Mouse (Mus musculus) gastrocnemius, postnatal 25 days (tissue): Measurements from ENCODE around the gene Ccdc136. TPM values are rescaled to one million over a fixed set of nuclear protein-coding genes. Genes with fewer than 3 reads are reported as not detected.

Experiments used
- DNase-seq: peaks from one replicate; pipeline ENCODE4 v3.0.0; 2022
- total RNA-seq, 2 experiments: library from RNA; stranded (reverse); gene quantifications; 1 replicate in 1 of 2; 2 replicates in 1 of 2; pipeline ENCODE4 v1.2.3; 2021

Ccdc136 gene
- total RNA-seq, 2 experiments from 2014 or later = 8.0 to 14.1 TPM

DNA sequence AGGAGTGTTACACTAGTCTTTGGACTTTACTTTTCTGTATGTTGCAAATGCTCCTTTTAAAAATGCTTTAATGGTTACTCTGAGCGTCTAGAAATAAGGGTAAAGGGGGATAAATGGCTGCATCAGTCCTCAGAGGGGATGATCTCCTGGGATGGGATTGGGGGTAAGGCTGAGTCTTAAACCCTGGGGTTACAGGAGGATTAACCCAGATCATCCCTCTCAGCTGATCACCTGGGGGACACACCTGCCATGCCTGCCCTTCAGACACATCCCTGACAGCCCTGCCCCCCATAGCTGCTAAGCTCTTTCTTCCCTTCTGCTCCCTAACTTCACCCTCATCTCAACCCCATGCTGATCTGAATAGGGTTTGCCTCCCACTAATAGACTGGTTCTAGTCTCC, 1.8 kb upstream of the Ccdc136 start:
- DNase-seq = no peak

GRCm38 (mm10) chr6:29396714-29397540, 818 bp downstream of the Ccdc136 start:
- no peak for DNase-seq

DNA sequence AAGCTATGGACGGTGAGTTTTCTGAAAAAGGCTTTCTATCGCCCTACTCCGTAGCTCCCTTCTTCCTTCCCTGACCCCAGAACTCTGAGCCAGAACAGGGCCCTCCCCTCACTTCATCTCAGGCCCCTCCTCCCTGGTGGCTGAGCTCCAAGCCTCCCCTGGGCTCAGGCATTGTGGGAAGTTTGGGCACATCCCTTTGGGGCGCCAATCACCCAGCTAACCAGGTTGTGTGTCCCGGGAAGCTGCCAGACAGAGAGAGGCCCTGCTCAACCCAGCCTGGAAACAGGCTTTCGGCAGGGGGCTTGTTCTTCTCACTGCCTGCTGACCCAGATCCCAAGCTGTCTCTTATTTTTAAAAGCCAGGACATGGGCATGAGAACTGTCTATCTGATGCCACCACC, 1.5 kb downstream of the Ccdc136 start:
- no peak for DNase-seq

GRCm38 (mm10) chr6:29399851-29400250, 3.7 kb downstream of the Ccdc136 start:
- DNase-seq = no peak

DNA sequence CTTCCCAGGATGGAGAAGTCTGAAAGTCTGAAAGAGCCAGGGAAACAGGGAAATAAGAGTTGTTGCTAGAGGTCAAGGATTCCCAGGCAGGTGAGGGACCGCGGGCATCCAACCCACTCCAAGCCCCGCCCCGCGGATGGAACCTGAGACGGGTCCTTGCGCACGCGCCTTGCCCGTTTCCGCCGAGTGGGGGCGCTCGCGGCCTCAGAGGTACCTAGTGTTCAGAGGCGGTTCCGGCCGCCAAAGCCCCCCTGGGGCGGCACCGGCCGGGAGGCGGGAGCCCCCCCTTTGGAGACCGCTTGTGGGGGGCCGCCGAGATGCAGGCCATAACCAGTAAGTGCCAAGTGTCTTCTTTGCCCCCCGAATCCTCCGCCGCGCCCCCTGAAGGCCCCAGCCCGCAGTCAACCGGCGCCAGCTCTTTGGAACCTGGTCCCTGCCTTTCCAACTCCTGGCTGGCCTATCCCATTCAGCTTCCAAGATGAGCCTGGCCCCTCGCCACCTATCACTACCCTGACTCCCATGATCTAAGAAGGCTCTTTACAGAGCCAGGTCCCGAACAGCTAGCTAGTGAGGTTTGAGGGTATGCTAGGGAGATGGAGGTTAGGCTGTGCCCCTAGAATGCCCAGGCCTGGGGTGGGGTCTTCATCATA, 6.7 kb downstream of the Ccdc136 start:
- no peak for DNase-seq

DNA sequence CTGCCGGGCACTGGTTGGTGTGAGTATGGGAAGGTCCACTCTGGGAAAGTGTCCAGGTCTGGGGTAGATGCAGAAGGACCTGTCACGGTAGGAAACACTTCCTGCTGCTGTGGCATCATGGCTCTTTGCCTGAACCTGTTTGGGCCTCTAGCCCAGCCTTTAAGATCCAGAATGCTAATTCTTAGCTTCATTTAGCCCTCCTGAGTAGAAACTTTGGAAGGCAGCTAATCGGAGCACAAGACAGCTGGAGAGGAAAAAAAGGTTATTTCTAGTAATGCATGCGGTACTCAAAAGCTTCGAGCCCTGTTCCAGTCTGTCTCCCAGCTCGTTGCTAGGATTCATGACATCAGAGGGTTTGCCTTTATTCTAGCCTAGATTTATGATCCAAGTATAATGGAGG, 10.3 kb downstream of the Ccdc136 start:
- no peak for DNase-seq

DNA sequence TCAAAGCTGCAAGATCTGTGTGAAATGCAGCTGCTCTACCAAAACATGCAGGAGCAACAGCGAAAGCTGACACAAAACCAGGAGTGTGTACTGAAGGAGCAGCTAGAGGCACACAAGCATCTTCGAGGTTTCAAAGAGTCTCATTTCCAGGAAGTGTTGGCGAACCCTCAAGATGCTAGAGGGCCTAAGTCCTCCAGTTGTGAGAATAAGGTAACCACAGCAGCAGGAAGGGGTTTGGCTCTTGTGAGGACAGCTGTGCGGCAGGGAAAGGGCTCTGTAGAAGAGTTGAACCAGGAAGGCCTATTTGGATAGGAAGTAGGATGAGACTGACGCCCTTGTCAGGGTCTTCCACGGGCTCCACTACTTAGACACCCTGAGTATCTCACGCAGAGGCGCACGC, 19.3 kb downstream of the Ccdc136 start:
- no peak for DNase-seq

- no peak for DNase-seq
Measured at GRCm38 (mm10) chr6:29420596-29420995, 24.5 kb downstream of the Ccdc136 start.

GRCm38 (mm10) chr6:29425118-29425517, 29.0 kb downstream of the Ccdc136 start:
- DNase-seq = no peak

- DNase-seq = no peak
Measured at GRCm38 (mm10) chr6:29426331-29426730, 30.2 kb downstream of the Ccdc136 start.

DNA sequence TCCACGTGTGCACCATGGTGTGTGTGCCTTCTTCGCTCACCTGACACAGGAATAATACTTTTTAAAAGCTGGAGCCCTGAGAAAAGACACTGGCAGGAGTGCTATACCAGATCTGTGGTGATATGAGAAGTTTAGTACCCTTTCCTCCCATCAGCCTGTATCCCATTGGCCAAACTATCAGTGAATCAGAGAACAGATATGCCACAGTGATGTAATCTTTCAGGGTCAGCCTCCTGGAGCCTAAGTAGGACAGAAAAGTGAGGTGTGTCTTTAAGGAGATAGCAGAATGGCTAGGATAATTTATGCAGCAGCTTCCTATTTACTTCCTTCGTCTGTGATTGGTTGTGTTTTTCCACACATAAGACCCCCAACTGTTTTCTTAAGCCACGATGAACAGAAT, 32.1 kb downstream of the Ccdc136 start:
- DNase-seq = no peak

DNA sequence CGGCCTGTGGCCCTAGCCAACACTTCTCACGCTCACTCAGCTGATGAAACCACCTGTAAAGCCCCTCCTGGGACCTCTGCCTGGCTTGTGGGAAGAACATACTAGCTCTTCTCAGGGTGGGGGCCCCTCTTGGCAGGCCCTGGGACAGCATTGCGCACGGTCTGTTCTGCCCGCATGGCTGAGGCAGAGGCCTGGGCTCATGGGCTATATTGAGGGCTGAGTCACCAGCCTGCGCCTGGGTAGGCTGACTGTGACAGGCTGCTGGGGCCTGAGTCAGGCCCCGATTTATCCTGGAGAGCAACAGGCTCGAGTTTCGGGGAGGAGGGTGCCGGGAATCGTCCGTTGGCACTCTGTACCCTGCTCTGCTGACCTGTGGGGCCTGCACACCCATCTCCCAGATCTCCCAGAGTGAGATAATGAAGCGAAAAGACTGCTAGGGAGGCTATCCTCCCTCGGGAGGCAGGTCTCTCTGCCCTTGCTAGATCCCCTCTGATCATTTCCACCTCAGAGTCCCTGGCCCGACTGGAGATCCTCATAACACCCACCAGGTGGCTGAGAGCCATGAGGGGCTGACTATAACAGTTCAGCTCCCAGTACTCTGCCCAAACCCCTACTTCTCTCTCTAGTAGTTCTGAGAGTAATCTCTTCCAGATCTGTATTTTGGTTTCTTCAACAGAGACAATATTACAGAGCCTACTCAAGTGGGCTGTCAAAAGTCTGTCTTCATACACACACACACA, 34.7 kb downstream of the Ccdc136 start:
- DNase-seq = peak; percentile 83

DNA sequence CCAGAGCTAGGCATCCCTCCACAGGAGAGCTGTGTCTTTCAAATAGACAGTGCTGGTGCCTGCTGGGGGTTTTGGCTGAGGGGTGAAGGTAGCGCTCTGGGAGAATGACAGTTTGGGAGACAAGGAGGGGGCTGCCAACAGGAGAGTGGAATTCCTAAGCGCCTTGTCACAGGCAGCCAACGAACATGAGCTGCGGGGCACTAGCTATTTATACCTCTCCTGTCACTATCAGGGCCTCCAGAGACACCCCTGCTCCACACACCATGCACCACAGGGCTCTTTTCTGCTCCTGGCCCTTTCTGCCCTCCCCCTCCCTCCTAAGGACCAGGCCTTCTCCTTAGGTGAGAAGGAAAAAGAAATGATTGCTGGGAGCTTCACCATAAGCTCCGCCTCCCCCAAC, 35.4 kb downstream of the Ccdc136 start:
- peak; percentile 75 for DNase-seq

DNA sequence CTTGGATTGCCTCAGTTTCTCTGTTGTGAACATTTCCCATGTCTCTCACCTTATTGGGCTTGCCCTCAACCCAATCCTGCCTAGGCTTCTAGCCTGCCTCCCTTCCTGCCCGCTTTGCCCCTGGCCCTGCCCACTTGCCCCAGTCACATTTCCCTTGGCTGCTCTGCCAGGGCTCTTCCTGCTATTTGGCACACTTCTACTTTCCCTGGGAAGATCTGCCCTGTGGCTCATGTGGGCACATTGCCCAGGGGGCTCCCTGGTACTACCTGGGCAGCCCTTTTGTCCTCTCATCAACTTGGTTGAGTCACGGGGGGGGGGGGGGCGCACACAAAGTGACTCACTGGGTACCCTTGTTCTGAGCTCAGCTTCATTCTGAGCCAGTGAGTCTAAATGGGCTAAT, 36.0 kb downstream of the Ccdc136 start:
- DNase-seq = peak; percentile 48

DNA sequence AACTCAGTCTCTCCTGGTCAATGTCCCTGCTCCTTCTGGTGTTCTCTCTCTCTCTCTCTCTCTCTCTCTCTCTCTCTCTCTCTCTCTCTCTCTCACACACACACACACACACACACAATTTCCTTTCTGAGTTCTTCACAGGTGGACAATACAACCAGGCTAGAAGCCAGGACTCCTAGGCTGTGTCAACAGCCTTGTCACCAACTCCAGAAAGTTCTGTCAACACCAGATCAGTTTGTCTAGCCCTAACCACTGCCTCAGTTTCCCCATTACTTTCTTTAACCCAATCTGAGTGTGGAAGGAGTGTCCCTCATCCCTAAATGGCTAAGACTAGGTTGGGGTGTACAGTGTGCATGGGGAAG, 36.5 kb downstream of the Ccdc136 start:
- DNase-seq = no peak

GRCm38 (mm10) chr6:29433038-29433803, 37.1 kb downstream of the Ccdc136 start, which contains the start of gene Flnc:
Gene Flnc (plus strand): TSS chr6:29433256.
- DNase-seq = peak; percentile 71

GRCm38 (mm10) chr6:29433804-29434795, 38.0 kb downstream of the Ccdc136 start:
- peak; percentile 85 for DNase-seq

DNA sequence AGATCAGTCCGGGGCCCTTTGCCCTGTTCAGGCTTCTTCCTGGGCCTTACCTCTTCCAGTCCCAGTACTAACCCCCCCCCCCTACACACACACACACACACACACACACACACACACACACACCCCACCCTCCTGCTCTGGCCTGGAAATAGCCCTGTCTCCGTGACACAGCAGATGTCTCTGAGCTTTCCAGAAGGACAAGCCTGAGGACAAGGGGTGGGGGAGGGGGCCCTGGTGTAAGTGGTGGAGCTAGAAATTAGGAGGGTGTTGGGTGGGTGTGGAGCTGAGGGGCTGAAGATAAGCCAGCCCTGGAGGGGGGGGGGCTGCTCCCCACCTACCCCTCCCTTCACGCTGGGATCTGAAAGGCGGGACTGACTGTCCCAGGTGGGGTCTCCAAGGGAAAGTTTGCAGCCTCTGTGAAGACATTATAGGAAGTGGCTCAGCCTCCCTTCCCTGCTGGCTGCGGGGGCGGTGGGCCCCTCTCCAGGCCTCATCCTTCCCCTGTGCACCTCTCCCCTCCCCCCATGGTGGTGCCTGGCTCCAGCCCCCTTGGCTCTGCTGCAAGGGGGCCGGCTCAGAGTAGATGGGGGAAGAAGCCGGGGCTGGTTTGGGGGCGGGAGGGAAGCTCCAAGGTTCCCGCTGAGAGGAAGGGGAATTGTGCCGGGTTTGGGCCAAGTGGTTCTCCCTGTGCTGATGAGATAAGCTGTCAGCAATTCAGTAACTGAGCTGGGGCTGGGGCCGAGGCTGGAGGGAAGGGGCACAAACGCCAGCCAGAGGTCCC, 39.0 kb downstream of the Ccdc136 start:
- DNase-seq = peak; percentile 79

GRCm38 (mm10) chr6:29435940-29436451, 39.9 kb downstream of the Ccdc136 start:
- peak; percentile 69 for DNase-seq

GRCm38 (mm10) chr6:29436461-29436934, 40.4 kb downstream of the Ccdc136 start:
- DNase-seq = peak; percentile 76
